Mouse (Mus musculus): ENCODE measurements around the gene Plau. TPM values are rescaled to one million over a fixed set of nuclear protein-coding genes. Genes with fewer than 3 reads are reported as not detected.
A peak's percentile ranks its signal among the peaks of the same experiment; 100 is the strongest.

The Plau gene
- polyA plus RNA-seq, 2 experiments = 3.1 to 9.1 TPM

- DNase-seq (ENCODE audit: low spot score) (no peak), ATAC-seq (ENCODE audit: low FRiP score, low read depth) (no peak)
- Histone ChIP-seq H3K9ac (ENCODE audit: low read depth, low read length, severe bottlenecking) (peak overlapping the region; percentile 78; the same call in 1 of the 2 replicates), H3K27me3 (ENCODE audit: control insufficient read depth, insufficient read depth, low read length) (no peaks in the 10 kb centered on the region), H3K9me3 (ENCODE audit: control insufficient read depth, low read length) (no peaks in the 10 kb centered on the region), H3K4me2 (replicated peaks; ENCODE audit: low read depth, low read length, severe bottlenecking) (peak overlapping the region; percentile 91), H3K4me1 (ENCODE audit: control insufficient read depth, insufficient read depth, low read length) (peaks cover 23% of the 10 kb centered on the region), H3K4me3 (replicated peaks; ENCODE audit: low read length) (peak overlapping the region; percentile 81), H3K36me3 (ENCODE audit: control insufficient read depth, insufficient read depth, low read length) (peaks cover 21% of the 10 kb centered on the region), H3K27ac (replicated peaks; ENCODE audit: low read depth, low read length) (peak overlapping the region; percentile 22; the same call in 1 of the 2 replicates)
- whole genome bisulfite sequencing = 8% methylated on average over 9 of the region's 9 CpGs
- no peak for TF ChIP-seq POLR2A (IDR thresholded peaks at IDR 0.05; ENCODE audit: borderline replicate concordance, extremely low read depth, insufficient read depth, insufficient read length)
Measured at GRCm38 (mm10) chr14:20794589-20794988, 41.9 kb upstream of the Plau start.

GRCm38 (mm10) chr14:20795423-20796152, 40.9 kb upstream of the Plau start:
- H3K36me3 ChIP-seq (ENCODE audit: control insufficient read depth, insufficient read depth, low read length) = peaks cover 11% of the 10 kb centered on the region
- H3K27ac ChIP-seq (replicated peaks; ENCODE audit: low read depth, low read length) = no peak overlapping the region
- no peaks in the 10 kb centered on the region for H3K27me3 ChIP-seq (ENCODE audit: control insufficient read depth, insufficient read depth, low read length)
- 46% methylated on average over 6 of the region's 9 CpGs for WGBS
- H3K4me2 ChIP-seq (replicated peaks; ENCODE audit: low read depth, low read length, severe bottlenecking) = peak overlapping the region; percentile 91; the same call in 1 of the 2 replicates
- H3K9me3 ChIP-seq (ENCODE audit: control insufficient read depth, low read length) = no peaks in the 10 kb centered on the region
- H3K4me1 ChIP-seq (ENCODE audit: control insufficient read depth, insufficient read depth, low read length) = peaks cover 23% of the 10 kb centered on the region
- TF ChIP-seq POLR2A (IDR thresholded peaks at IDR 0.05; ENCODE audit: borderline replicate concordance, extremely low read depth, insufficient read depth, insufficient read length) = no peak
- no peak overlapping the region for H3K4me3 ChIP-seq (replicated peaks; ENCODE audit: low read length)
- no peak overlapping the region for H3K9ac ChIP-seq (ENCODE audit: low read depth, low read length, severe bottlenecking)
- no peak for DNase-seq (ENCODE audit: low spot score)
- no peak for ATAC-seq (ENCODE audit: low FRiP score, low read depth)

GRCm38 (mm10) chr14:20796170-20796569, 40.3 kb upstream of the Plau start:
- no peak for TF ChIP-seq POLR2A (IDR thresholded peaks at IDR 0.05; ENCODE audit: borderline replicate concordance, extremely low read depth, insufficient read depth, insufficient read length)
- 74% methylated on average over 8 of the region's 8 CpGs for WGBS
- DNase-seq (ENCODE audit: low spot score) (no peak), ATAC-seq (ENCODE audit: low FRiP score, low read depth) (no peak)
- Histone ChIP-seq H3K4me3 (replicated peaks; ENCODE audit: low read length) (no peak overlapping the region), H3K27me3 (ENCODE audit: control insufficient read depth, insufficient read depth, low read length) (no peaks in the 10 kb centered on the region), H3K27ac (replicated peaks; ENCODE audit: low read depth, low read length) (no peak overlapping the region), H3K9me3 (ENCODE audit: control insufficient read depth, low read length) (no peaks in the 10 kb centered on the region), H3K4me2 (replicated peaks; ENCODE audit: low read depth, low read length, severe bottlenecking) (no peak overlapping the region), H3K36me3 (ENCODE audit: control insufficient read depth, insufficient read depth, low read length) (peaks cover 5% of the 10 kb centered on the region), H3K4me1 (ENCODE audit: control insufficient read depth, insufficient read depth, low read length) (peaks cover 23% of the 10 kb centered on the region), H3K9ac (ENCODE audit: low read depth, low read length, severe bottlenecking) (no peak overlapping the region)

- H3K9me3 ChIP-seq (ENCODE audit: control insufficient read depth, low read length) = no peaks in the 10 kb centered on the region
- DNase-seq (ENCODE audit: low spot score) = no peak
- peaks cover under 1% of the 10 kb centered on the region; the same call in 1 of the 2 replicates for H3K36me3 ChIP-seq (ENCODE audit: control insufficient read depth, insufficient read depth, low read length)
- H3K27me3 ChIP-seq (ENCODE audit: control insufficient read depth, insufficient read depth, low read length) = no peaks in the 10 kb centered on the region
- no peak overlapping the region for H3K27ac ChIP-seq (replicated peaks; ENCODE audit: low read depth, low read length)
- H3K4me1 ChIP-seq (ENCODE audit: control insufficient read depth, insufficient read depth, low read length) = peaks cover 23% of the 10 kb centered on the region
- WGBS = 53% methylated on average over 8 of the region's 8 CpGs
- TF ChIP-seq POLR2A (IDR thresholded peaks at IDR 0.05; ENCODE audit: borderline replicate concordance, extremely low read depth, insufficient read depth, insufficient read length) = no peak
- no peak overlapping the region for H3K4me2 ChIP-seq (replicated peaks; ENCODE audit: low read depth, low read length, severe bottlenecking)
- no peak for ATAC-seq (ENCODE audit: low FRiP score, low read depth)
- H3K4me3 ChIP-seq (replicated peaks; ENCODE audit: low read length) = no peak overlapping the region
- H3K9ac ChIP-seq (ENCODE audit: low read depth, low read length, severe bottlenecking) = no peak overlapping the region
Measured at GRCm38 (mm10) chr14:20796643-20797042, 39.8 kb upstream of the Plau start.

GRCm38 (mm10) chr14:20798300-20798699, 38.2 kb upstream of the Plau start:
- Histone ChIP-seq H3K27me3 (ENCODE audit: control insufficient read depth, insufficient read depth, low read length) (no peaks in the 10 kb centered on the region), H3K36me3 (ENCODE audit: control insufficient read depth, insufficient read depth, low read length) (no peaks in the 10 kb centered on the region), H3K4me1 (ENCODE audit: control insufficient read depth, insufficient read depth, low read length) (peaks cover 14% of the 10 kb centered on the region; the same call in 1 of the 2 replicates), H3K4me3 (replicated peaks; ENCODE audit: low read length) (no peak overlapping the region), H3K27ac (replicated peaks; ENCODE audit: low read depth, low read length) (no peak overlapping the region), H3K4me2 (replicated peaks; ENCODE audit: low read depth, low read length, severe bottlenecking) (no peak overlapping the region), H3K9me3 (ENCODE audit: control insufficient read depth, low read length) (no peaks in the 10 kb centered on the region), H3K9ac (ENCODE audit: low read depth, low read length, severe bottlenecking) (no peak overlapping the region)
- 71% methylated on average over 6 of the region's 6 CpGs for WGBS
- ATAC-seq (ENCODE audit: low FRiP score, low read depth) (no peak), DNase-seq (ENCODE audit: low spot score) (no peak)
- no peak for TF ChIP-seq POLR2A (IDR thresholded peaks at IDR 0.05; ENCODE audit: borderline replicate concordance, extremely low read depth, insufficient read depth, insufficient read length)
